Mouse (Mus musculus) midbrain, embryonic 15.5 days (tissue): ENCODE data around the gene Itgb2. TPM values are rescaled to one million over a fixed set of nuclear protein-coding genes. Genes with fewer than 3 reads are reported as not detected.
A peak's percentile ranks its signal among the peaks of the same experiment; 100 is the strongest.

Source experiments
- ATAC-seq: fragments of 200-750 bp; cut with Nextera tagmentation; replicated peaks from 2 replicates; pipeline ENCODE4 v1.8.0; 2017; ENCODE audit warnings: moderate TSS enrichment
- H3K27ac ChIP-seq: fragments of 300-500 bp; sonication (generic); 2 replicates; pipeline ENCODE4 v1.5.1; 2015; ENCODE audit warnings: mild to moderate bottlenecking, inconsistent platforms
- H3K27me3 ChIP-seq: fragments of 300-500 bp; sonication (generic); replicated peaks from 2 replicates; pipeline ENCODE4 v1.6.1; 2015; ENCODE audit warnings: inconsistent platforms
- H3K36me3 ChIP-seq: fragments of 300-500 bp; sonication (generic); replicated peaks from 2 replicates; pipeline ENCODE4 v1.6.1; 2015; ENCODE audit warnings: inconsistent platforms
- H3K4me1 ChIP-seq: fragments of 300-500 bp; sonication (generic); 2 replicates; pipeline ENCODE4 v1.6.1; 2015; ENCODE audit warnings: inconsistent platforms
- H3K4me2 ChIP-seq: fragments of 300-500 bp; sonication (generic); 2 replicates; pipeline ENCODE4 v1.6.1; 2015; ENCODE audit warnings: inconsistent platforms, mild to moderate bottlenecking, moderate library complexity
- H3K4me3 ChIP-seq: fragments of 300-500 bp; sonication (generic); 2 replicates; pipeline ENCODE4 v1.5.1; 2015; ENCODE audit warnings: mild to moderate bottlenecking, inconsistent platforms
- H3K9ac ChIP-seq: fragments of 300-500 bp; sonication (generic); 2 replicates; pipeline ENCODE4 v1.6.1; 2015; ENCODE audit warnings: mild to moderate bottlenecking, inconsistent platforms
- H3K9me3 ChIP-seq: fragments of 300-500 bp; sonication (generic); 2 replicates; pipeline ENCODE4 v1.6.1; 2016; ENCODE audit warnings: inconsistent platforms
- WGBS: fragments of 180-500 bp; shearing (Covaris S2); methylation state at CpG from one replicate; pipeline ENCODE4 v1.1.7; 2015; ENCODE audit warnings: mixed read lengths; 5-methylcytosine and 5-hydroxymethylcytosine counted together
- polyA plus RNA-seq: library from polyadenylated mRNA; unstranded; fragments of >200 nt; fragmentation: Nextera tagmentation; extraction: Ambion mirVana; gene quantifications from 2 replicates; pipeline ENCODE4 v1.2.1, GENCODE M21; 2015

Itgb2 gene
- polyA plus RNA-seq, 1 experiment from 2014 or later = 0.81 TPM

DNA sequence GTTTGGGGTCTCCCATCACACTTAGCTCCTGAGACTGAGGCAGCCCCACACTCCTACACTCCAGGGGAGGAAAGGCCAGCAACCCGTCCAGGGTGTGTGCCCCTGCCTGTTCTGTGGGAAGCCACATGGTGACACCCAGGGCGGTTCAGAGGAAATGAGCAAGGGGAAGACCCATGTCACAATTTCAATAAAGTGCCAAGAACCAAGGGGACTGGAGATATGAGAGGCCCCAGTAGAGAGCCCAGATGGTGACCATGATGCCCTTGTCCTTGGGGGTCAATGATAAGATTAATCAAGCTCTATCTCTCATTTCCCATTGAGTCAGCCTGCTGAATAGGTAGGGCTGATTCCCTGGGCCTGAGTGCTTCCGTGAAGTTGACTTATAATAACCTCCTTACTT, 10.9 kb upstream of the Itgb2 start:
- H3K9me3 ChIP-seq = no peaks in the 10 kb centered on the region
- H3K27me3 ChIP-seq = no peaks in the 10 kb centered on the region
- no peaks in the 10 kb centered on the region for H3K36me3 ChIP-seq
- no peak overlapping the region for H3K9ac ChIP-seq
- no peak overlapping the region for H3K27ac ChIP-seq
- 79% methylated on average over 3 of the region's 3 CpGs for WGBS
- H3K4me2 ChIP-seq = no peak overlapping the region
- ATAC-seq = no peak
- H3K4me3 ChIP-seq = no peak overlapping the region
- H3K4me1 ChIP-seq = peaks cover 21% of the 10 kb centered on the region

DNA sequence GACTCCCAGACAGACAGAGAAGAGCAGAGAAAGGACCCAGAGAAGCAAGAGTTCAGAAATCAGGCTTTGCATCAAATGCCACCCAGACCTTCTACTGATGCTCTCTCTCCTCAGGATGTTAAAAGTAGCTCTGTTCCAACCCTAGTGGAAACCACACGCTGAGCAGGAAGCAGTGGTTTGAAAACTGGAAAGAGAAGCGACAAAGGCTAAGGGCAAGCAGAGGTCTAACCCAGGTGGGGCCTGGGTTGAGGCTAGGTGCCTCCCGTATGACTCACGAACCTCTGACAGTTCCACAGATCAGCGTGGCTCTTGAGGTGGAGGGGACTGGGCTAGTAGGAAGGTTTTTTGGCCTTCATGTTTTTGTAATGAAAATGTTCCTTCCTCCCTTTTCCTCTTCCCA, 9.6 kb upstream of the Itgb2 start:
- H3K9me3 ChIP-seq = no peaks in the 10 kb centered on the region
- no peaks in the 10 kb centered on the region for H3K36me3 ChIP-seq
- no peak overlapping the region for H3K9ac ChIP-seq
- H3K4me1 ChIP-seq = peaks cover 11% of the 10 kb centered on the region
- no peak overlapping the region for H3K27ac ChIP-seq
- H3K4me2 ChIP-seq = no peak overlapping the region
- H3K4me3 ChIP-seq = no peak overlapping the region
- ATAC-seq = no peak
- 87% methylated on average over 5 of the region's 5 CpGs for WGBS
- H3K27me3 ChIP-seq = no peaks in the 10 kb centered on the region

DNA sequence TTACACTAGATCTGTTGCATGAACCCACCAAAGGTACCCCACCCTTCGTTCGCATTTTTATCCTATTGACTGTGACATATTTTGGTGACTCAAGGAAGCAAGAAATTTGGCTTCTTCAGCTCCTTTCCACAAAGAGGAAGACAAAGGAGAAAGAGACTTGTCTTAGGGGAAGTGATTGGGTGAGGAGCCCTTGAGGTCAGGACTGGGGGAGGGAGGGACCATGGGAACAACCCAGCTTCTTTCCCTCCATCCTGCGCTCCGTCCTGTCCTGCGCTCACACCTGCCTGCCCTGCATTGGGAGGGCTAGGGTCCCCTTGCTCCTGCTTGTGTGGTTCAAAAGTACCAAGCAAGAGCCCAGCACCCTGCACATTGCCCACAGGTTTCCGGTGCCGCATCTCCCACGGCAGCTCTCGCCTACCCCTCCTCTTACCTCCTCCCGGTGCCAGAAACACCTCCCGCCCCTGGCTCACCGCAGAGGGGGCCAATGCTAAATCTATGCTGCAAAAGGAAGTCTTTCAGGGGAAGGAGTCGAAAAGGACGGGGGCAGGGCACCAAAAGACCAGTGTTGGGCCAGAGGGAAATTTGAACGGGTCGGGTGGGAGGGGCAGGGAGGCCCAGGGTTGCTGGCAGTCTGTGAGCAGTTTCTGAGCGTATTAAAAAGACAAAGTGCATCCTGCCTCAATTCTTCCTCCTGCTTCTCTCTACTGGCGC, 7.9 kb upstream of the Itgb2 start:
- no peaks in the 10 kb centered on the region for H3K9me3 ChIP-seq
- no peak overlapping the region for H3K27ac ChIP-seq
- peak overlapping the region; percentile 61 for H3K4me2 ChIP-seq
- no peaks in the 10 kb centered on the region; the same call in none of the 2 replicates for H3K4me1 ChIP-seq
- peak overlapping the region; percentile 34 for H3K4me3 ChIP-seq
- 15% methylated on average over 18 of the region's 18 CpGs for WGBS
- H3K36me3 ChIP-seq = no peaks in the 10 kb centered on the region
- peak overlapping the region; percentile 46 for H3K9ac ChIP-seq
- no peak for ATAC-seq
- no peaks in the 10 kb centered on the region for H3K27me3 ChIP-seq

DNA sequence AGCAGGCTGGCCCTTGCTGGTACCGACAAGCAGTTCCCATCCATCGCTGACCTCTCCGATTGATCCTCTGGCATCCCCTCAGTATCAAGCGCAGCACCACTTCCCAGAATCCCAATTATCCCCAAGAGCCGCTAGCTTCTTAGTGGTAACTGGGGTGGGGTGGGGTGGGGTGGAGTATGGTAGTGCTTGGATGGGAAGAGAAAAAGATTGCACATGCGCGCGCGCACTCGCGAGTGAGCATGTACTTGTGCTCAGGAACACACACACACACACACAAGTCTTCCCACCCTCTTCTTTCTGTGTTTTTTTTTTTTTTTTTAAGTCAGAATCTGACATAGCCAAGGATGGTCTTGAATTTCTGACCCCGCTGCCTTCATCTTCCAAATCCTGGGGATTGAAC, 7.3 kb upstream of the Itgb2 start:
- no peaks in the 10 kb centered on the region for H3K9me3 ChIP-seq
- H3K9ac ChIP-seq = peak overlapping the region; percentile 46
- 54% methylated on average over 12 of the region's 12 CpGs for WGBS
- H3K27me3 ChIP-seq = no peaks in the 10 kb centered on the region
- H3K36me3 ChIP-seq = no peaks in the 10 kb centered on the region
- no peak overlapping the region for H3K27ac ChIP-seq
- ATAC-seq = no peak
- peak overlapping the region; percentile 61 for H3K4me2 ChIP-seq
- H3K4me3 ChIP-seq = peak overlapping the region; percentile 34
- no peaks in the 10 kb centered on the region; the same call in 1 of the 2 replicates for H3K4me1 ChIP-seq

DNA sequence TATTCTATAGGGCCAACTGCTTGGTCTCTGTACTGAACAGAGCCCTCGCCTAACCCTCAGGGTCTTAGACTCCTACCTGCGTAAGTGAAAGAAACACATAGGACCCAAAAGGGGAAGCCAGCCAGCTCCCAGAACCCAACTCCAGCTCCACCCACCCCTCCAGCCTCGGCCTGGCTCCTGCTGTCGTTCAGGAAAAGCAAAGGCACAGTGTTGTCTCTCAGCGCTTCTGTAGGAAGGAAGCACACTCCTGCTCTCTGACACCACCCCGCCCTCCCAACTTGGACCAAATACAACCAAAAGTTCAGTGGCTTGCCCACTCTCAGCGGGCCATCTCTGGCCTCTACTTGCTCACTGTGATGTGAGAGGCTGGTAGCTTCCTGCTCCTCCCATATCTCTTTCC, 6.7 kb upstream of the Itgb2 start:
- Histone ChIP-seq H3K27me3 (no peaks in the 10 kb centered on the region), H3K4me2 (no peak overlapping the region), H3K4me3 (no peak overlapping the region), H3K27ac (no peak overlapping the region), H3K36me3 (no peaks in the 10 kb centered on the region), H3K9ac (no peak overlapping the region), H3K4me1 (no peaks in the 10 kb centered on the region; the same call in 1 of the 2 replicates), H3K9me3 (no peaks in the 10 kb centered on the region)
- ATAC-seq = no peak
- WGBS = 77% methylated on average over 7 of the region's 7 CpGs

DNA sequence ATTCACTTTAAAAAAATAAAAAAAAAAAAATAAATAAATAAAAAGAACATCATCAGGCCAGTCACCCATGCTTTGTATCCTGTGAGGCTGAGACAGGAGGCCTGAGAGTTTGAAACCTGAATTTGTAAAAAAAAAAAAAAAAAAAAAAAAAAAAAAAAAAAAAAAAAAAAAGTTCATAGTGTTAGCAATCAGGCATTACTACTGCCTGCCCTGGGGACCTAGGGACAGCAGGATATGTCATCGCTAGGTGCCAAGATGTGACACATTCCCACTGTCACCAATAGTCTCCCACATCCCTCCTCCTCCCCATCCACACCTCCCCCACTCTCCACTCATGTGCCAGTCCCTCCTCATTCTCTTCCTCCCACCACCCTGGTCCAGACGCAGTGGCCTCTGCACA, 3.6 kb upstream of the Itgb2 start:
- Histone ChIP-seq H3K4me3 (no peak overlapping the region), H3K27ac (no peak overlapping the region), H3K4me2 (no peak overlapping the region), H3K27me3 (no peaks in the 10 kb centered on the region), H3K4me1 (no peaks in the 10 kb centered on the region; the same call in 1 of the 2 replicates), H3K9me3 (no peaks in the 10 kb centered on the region), H3K9ac (no peak overlapping the region), H3K36me3 (no peaks in the 10 kb centered on the region)
- 79% methylated on average over 2 of the region's 2 CpGs for WGBS
- no peak for ATAC-seq

DNA sequence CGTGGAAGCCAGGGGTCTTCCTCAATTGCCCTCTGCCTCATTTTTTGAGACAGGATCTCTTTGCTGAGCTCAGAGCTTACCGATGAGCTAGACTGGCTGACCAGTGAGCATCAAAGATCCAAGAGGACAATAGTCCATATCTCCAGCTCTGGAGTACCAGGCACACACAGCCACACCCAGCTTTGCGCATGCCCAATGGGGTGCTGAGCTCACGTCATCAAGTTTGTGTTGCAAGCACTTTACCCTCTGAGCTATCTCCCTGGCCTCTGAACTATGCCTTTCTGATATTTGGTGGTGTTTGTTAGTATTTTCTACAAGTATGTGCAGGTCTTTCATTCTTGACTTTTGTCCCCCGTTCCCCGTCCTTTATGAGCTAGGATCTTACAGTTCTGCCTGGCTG, 1.4 kb upstream of the Itgb2 start:
- 90% methylated on average over 6 of the region's 6 CpGs for WGBS
- Histone ChIP-seq H3K4me2 (no peak overlapping the region), H3K9me3 (no peaks in the 10 kb centered on the region), H3K36me3 (no peaks in the 10 kb centered on the region), H3K4me3 (no peak overlapping the region), H3K27ac (no peak overlapping the region), H3K4me1 (no peaks in the 10 kb centered on the region), H3K9ac (no peak overlapping the region), H3K27me3 (no peaks in the 10 kb centered on the region)
- no peak for ATAC-seq

DNA sequence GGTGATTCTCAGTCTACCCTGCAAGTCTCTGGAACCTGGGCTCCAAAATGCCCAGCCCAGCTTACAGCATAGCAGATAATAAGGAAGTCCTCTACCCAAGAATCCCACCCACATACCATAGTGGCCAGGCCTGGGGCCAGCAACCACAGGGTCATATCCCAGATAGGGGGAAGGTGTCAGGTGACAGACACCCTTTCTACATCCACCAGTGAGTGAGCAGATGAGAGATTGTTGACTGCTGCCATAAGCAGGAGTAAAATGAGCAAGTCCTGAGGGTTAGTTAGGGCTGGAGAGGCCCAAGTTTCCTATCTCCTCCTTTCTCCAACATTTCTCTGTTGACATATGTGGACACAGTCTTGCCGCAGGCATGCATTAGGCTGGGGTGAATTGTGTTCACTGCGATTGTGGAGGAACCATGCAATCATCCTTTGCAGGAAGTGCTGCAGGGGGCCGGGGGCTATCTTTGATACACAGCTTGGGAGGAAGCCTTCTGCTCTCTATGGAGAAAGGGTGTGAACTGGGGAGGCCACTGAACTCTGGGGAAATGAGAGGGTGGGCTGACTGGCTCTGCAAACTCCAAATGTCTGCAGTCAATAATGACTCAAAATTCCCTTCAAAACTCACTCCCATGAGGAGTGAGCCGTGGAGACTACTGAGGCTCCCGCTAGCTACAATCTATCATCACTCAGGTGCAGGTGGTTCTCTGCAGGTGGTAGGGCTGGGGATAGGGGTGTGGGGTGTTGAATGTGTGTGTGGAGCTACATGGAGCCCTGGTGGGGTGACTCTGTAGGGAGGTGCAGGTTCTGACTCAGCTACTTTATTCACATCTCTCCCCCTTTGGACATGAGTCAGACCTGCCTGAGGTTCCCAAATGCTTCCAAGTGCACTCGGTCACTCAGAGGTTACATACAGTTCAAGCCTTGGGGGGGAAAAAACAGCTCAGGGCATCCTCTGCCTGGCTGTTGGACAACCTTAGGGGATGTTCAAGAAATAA, 1.3 kb downstream of the Itgb2 start:
- Histone ChIP-seq H3K27me3 (no peaks in the 10 kb centered on the region), H3K4me1 (no peaks in the 10 kb centered on the region), H3K9ac (no peak overlapping the region), H3K9me3 (no peaks in the 10 kb centered on the region), H3K27ac (no peak overlapping the region), H3K36me3 (no peaks in the 10 kb centered on the region), H3K4me2 (no peak overlapping the region), H3K4me3 (no peak overlapping the region)
- no peak for ATAC-seq
- 87% methylated on average over 6 of the region's 6 CpGs for WGBS

DNA sequence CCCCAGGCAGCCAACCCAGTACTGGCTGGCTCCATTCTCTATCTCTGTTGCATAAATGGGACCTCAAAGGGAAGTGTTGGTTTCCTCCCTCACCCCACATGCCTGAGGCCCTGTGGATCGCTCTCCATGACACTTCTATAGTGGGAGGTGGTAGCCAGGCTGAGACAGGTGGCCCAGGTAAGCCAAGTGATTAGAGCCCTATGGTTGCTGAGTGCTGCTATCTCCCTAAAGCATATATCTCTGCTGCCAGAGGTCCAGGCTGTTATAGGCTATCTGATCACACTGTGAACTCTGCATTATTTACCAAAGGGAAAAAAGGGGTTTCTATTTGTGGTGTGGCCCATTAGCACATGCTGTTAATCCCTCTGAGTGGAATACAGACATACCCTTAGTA, 2.0 kb downstream of the Itgb2 start:
- Histone ChIP-seq H3K9ac (no peak overlapping the region), H3K36me3 (no peaks in the 10 kb centered on the region), H3K4me1 (no peaks in the 10 kb centered on the region), H3K4me3 (no peak overlapping the region), H3K27ac (no peak overlapping the region), H3K4me2 (no peak overlapping the region), H3K27me3 (no peaks in the 10 kb centered on the region), H3K9me3 (no peaks in the 10 kb centered on the region)
- 81% methylated on average over 1 of the region's 1 CpGs for WGBS
- no peak for ATAC-seq

DNA sequence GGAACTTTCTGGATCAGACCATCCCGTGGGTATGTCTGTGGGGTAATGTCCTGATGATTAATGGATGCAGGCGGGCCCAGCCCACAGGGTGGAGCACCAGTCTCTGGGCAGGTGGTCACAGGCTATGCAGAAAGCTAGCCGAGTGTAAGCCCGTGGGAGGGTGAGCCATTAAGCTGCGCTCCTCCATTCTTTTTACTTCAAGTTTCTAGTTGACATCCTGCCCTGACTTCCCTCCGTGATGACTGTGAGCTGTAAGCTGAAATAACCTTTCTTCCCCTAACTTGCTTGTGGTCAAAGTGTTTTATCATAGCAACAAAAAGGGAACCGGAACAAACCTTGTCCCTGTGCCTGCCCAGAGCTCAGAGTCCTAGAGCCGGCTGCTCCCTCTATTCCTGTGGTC, 6.7 kb downstream of the Itgb2 start:
- Histone ChIP-seq H3K27ac (no peak overlapping the region), H3K4me3 (no peak overlapping the region), H3K27me3 (no peaks in the 10 kb centered on the region), H3K9me3 (no peaks in the 10 kb centered on the region), H3K9ac (no peak overlapping the region), H3K36me3 (no peaks in the 10 kb centered on the region), H3K4me1 (no peaks in the 10 kb centered on the region), H3K4me2 (no peak overlapping the region)
- ATAC-seq = no peak
- 84% methylated on average over 8 of the region's 8 CpGs for WGBS

DNA sequence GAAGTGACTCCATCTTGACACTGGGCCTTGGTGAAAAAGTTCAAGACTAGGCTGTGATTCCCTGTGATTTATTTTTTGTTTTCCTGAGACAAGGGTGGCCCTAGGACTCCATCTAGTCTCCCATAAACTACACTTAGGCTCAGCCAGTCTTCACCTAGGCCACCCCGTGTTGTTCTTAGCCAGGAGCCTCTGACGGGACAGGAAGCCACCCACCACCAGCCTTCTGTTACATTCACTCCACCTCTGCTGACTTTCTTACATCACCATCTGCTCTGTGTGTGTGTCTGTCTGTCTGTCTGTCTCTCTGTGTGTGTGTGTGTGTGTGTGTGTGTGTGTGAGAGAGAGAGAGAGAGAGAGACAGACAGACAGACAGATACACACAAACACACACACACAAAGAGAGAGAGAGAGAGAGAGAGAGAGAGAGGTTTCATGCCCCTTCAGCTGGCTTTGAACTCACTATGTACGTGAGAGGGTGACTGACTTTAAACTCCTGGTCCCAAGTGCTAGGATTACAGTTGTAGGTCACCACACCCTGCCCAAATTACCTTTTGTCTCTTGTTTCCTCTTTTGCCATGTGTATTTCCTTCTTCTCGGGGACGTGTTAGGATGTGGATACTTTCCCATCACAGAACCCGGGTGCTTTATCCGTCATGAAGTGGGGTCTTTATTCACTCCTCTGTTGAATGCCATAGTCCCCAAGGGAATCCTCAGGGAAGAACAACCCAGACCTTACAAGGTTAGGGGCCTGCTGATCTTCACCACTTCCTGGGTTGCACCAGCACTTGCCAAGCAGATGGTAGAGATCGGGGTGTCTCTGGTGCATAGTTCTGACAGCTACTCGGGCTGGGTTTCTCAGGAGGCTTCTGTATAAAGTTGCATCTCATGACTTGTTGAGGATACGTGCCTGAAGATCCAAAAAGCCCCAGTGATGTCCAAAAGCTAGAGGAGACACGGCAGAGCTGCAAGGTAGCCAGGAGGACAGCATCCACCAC, 7.5 kb downstream of the Itgb2 start:
- Histone ChIP-seq H3K9ac (no peak overlapping the region), H3K4me2 (no peak overlapping the region), H3K27ac (no peak overlapping the region), H3K27me3 (no peaks in the 10 kb centered on the region), H3K36me3 (no peaks in the 10 kb centered on the region), H3K9me3 (no peaks in the 10 kb centered on the region), H3K4me3 (no peak overlapping the region), H3K4me1 (no peaks in the 10 kb centered on the region)
- 86% methylated on average over 11 of the region's 11 CpGs for WGBS
- ATAC-seq = no peak
